Mouse (Mus musculus): Measurements from ENCODE around the gene Tbck. TPM values are rescaled to one million over a fixed set of nuclear protein-coding genes. Genes with fewer than 3 reads are reported as not detected.

Gene Tbck
- polyA plus RNA-seq, 1 experiment from 2014 or later = 8.5 TPM

DNA sequence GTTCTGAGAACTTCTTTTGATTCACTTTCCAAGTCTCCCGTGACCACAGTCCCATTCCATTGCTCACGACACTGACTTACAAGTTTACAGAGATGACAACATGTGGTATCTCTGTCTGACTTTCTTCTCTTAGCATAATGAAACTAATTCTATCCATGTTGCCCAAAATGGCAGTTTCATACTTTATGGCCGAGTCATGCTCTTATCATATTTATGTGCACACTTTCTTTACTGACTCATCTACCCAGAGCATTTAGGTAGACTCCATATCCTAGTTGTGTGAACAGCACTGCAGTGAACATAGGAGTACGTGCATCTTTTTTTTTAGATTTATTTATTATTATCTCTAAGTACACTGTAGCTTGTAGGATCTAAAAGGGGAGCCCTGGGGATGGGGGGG is 103.8 kb downstream of the Tbck start:
- Histone ChIP-seq H3K9me3 (ENCODE audit: control insufficient read depth, low read length) (no peaks in the 10 kb centered on the region), H3K9ac (ENCODE audit: low read length) (no peak overlapping the region), H3K36me3 (ENCODE audit: control insufficient read depth, insufficient read depth, low read length) (0 out of 2 replicates have a peak, but pooled peaks cover 3% of the 10 kb centered on the region), H3K4me2 (replicated peaks; ENCODE audit: low read depth) (no peak overlapping the region), H3K27me3 (ENCODE audit: control insufficient read depth, insufficient read depth, low read length) (no peaks in the 10 kb centered on the region), H3K4me3 (ENCODE audit: low read depth, low read length) (no peak overlapping the region), H3K4me1 (replicated peaks; ENCODE audit: control insufficient read depth, insufficient read depth) (no peaks in the 10 kb centered on the region), H3K27ac (replicated peaks) (no peak overlapping the region)
- no peak for ATAC-seq (ENCODE audit: low FRiP score, low TSS enrichment)
- no peak for TF ChIP-seq EP300 (optimal IDR thresholded peaks at IDR 0.05)
- TF ChIP-seq CTCF (IDR thresholded peaks at IDR 0.05; ENCODE audit: low read depth) = no peak
- no peak for DNase-seq (ENCODE audit: low spot score)
- 91% methylated on average over 4 of the region's 4 CpGs for WGBS

GRCm38 (mm10) chr3:132791140-132791539 is 107.2 kb downstream of the Tbck start:
- TF ChIP-seq CTCF (IDR thresholded peaks at IDR 0.05; ENCODE audit: low read depth) (no peak), EP300 (optimal IDR thresholded peaks at IDR 0.05) (no peak)
- H3K4me1 ChIP-seq (replicated peaks; ENCODE audit: control insufficient read depth, insufficient read depth) = no peaks in the 10 kb centered on the region
- no peak overlapping the region for H3K27ac ChIP-seq (replicated peaks)
- H3K4me2 ChIP-seq (replicated peaks; ENCODE audit: low read depth) = no peak overlapping the region
- no peaks in the 10 kb centered on the region for H3K9me3 ChIP-seq (ENCODE audit: control insufficient read depth, low read length)
- H3K9ac ChIP-seq (ENCODE audit: low read length) = no peak overlapping the region
- H3K36me3 ChIP-seq (ENCODE audit: control insufficient read depth, insufficient read depth, low read length) = 0 out of 2 replicates have a peak, but pooled peaks cover 3% of the 10 kb centered on the region
- ATAC-seq (ENCODE audit: low FRiP score, low TSS enrichment) = no peak
- H3K27me3 ChIP-seq (ENCODE audit: control insufficient read depth, insufficient read depth, low read length) = no peaks in the 10 kb centered on the region
- no peak for DNase-seq (ENCODE audit: low spot score)
- H3K4me3 ChIP-seq (ENCODE audit: low read depth, low read length) = no peak overlapping the region
- WGBS = 70% methylated on average over 4 of the region's 4 CpGs

- Histone ChIP-seq H3K4me1 (replicated peaks; ENCODE audit: control insufficient read depth, insufficient read depth) (no peaks in the 10 kb centered on the region), H3K4me2 (replicated peaks; ENCODE audit: low read depth) (no peak overlapping the region), H3K9ac (ENCODE audit: low read length) (no peak overlapping the region), H3K27me3 (ENCODE audit: control insufficient read depth, insufficient read depth, low read length) (no peaks in the 10 kb centered on the region), H3K9me3 (ENCODE audit: control insufficient read depth, low read length) (no peaks in the 10 kb centered on the region), H3K36me3 (ENCODE audit: control insufficient read depth, insufficient read depth, low read length) (no peaks in the 10 kb centered on the region), H3K27ac (replicated peaks) (no peak overlapping the region), H3K4me3 (ENCODE audit: low read depth, low read length) (no peak overlapping the region)
- ATAC-seq (ENCODE audit: low FRiP score, low TSS enrichment) (no peak), DNase-seq (ENCODE audit: low spot score) (no peak)
- WGBS = 43% methylated on average over 1 of the region's 1 CpGs
- no peak for TF ChIP-seq CTCF (IDR thresholded peaks at IDR 0.05; ENCODE audit: low read depth)
- no peak for TF ChIP-seq EP300 (optimal IDR thresholded peaks at IDR 0.05)
Measured at GRCm38 (mm10) chr3:132800196-132800595, 116.3 kb downstream of the Tbck start.

DNA sequence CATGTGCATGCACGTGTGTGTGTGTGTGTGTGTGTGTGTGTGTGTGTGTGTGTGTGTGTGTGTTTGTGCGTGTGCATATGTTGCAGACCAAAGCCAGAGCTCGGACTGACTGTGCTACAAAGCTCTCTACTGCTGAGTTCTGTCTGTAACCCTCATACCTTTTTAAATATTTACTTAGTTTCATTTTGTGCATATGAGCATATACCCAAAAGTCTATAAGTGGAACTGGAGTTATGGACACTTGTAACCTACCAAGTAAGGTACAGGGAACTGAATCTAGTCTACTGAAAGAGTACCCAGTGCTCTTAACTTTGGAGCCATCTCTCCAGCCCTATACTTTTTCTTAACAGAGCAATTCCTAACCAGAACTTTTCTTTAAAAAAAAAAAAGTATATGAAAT is 118.0 kb downstream of the Tbck start:
- no peak overlapping the region for H3K4me2 ChIP-seq (replicated peaks; ENCODE audit: low read depth)
- H3K9ac ChIP-seq (ENCODE audit: low read length) = no peak overlapping the region
- WGBS = 68% methylated on average over 3 of the region's 3 CpGs
- no peak overlapping the region for H3K4me3 ChIP-seq (ENCODE audit: low read depth, low read length)
- TF ChIP-seq CTCF (IDR thresholded peaks at IDR 0.05; ENCODE audit: low read depth) = no peak
- TF ChIP-seq EP300 (optimal IDR thresholded peaks at IDR 0.05) = no peak
- H3K27me3 ChIP-seq (ENCODE audit: control insufficient read depth, insufficient read depth, low read length) = no peaks in the 10 kb centered on the region
- H3K36me3 ChIP-seq (ENCODE audit: control insufficient read depth, insufficient read depth, low read length) = no peaks in the 10 kb centered on the region
- H3K4me1 ChIP-seq (replicated peaks; ENCODE audit: control insufficient read depth, insufficient read depth) = no peaks in the 10 kb centered on the region
- DNase-seq (ENCODE audit: low spot score) = no peak
- H3K27ac ChIP-seq (replicated peaks) = no peak overlapping the region
- ATAC-seq (ENCODE audit: low FRiP score, low TSS enrichment) = no peak
- no peaks in the 10 kb centered on the region for H3K9me3 ChIP-seq (ENCODE audit: control insufficient read depth, low read length)

- DNase-seq (ENCODE audit: low spot score) = no peak
- Histone ChIP-seq H3K9me3 (ENCODE audit: control insufficient read depth, low read length) (no peaks in the 10 kb centered on the region), H3K4me1 (replicated peaks; ENCODE audit: control insufficient read depth, insufficient read depth) (peaks cover under 1% of the 10 kb centered on the region; the same call in 1 of the 2 replicates), H3K36me3 (ENCODE audit: control insufficient read depth, insufficient read depth, low read length) (no peaks in the 10 kb centered on the region), H3K4me2 (replicated peaks; ENCODE audit: low read depth) (no peak overlapping the region), H3K27me3 (ENCODE audit: control insufficient read depth, insufficient read depth, low read length) (no peaks in the 10 kb centered on the region), H3K9ac (ENCODE audit: low read length) (no peak overlapping the region), H3K27ac (replicated peaks) (no peak overlapping the region), H3K4me3 (ENCODE audit: low read depth, low read length) (no peak overlapping the region)
- no peak for ATAC-seq (ENCODE audit: low FRiP score, low TSS enrichment)
- 69% methylated on average over 2 of the region's 2 CpGs for WGBS
- TF ChIP-seq CTCF (IDR thresholded peaks at IDR 0.05; ENCODE audit: low read depth) (no peak), EP300 (optimal IDR thresholded peaks at IDR 0.05) (no peak)
Measured at GRCm38 (mm10) chr3:132807888-132808579, 124.1 kb downstream of the Tbck start.

- no peak overlapping the region for H3K27ac ChIP-seq (replicated peaks)
- no peak overlapping the region for H3K4me2 ChIP-seq (replicated peaks; ENCODE audit: low read depth)
- WGBS = 84% methylated on average over 3 of the region's 3 CpGs
- no peaks in the 10 kb centered on the region for H3K9me3 ChIP-seq (ENCODE audit: control insufficient read depth, low read length)
- H3K4me3 ChIP-seq (ENCODE audit: low read depth, low read length) = no peak overlapping the region
- TF ChIP-seq CTCF (IDR thresholded peaks at IDR 0.05; ENCODE audit: low read depth) (no peak), EP300 (optimal IDR thresholded peaks at IDR 0.05) (no peak)
- H3K36me3 ChIP-seq (ENCODE audit: control insufficient read depth, insufficient read depth, low read length) = no peaks in the 10 kb centered on the region
- peaks cover 3% of the 10 kb centered on the region; the same call in 1 of the 2 replicates for H3K4me1 ChIP-seq (replicated peaks; ENCODE audit: control insufficient read depth, insufficient read depth)
- H3K27me3 ChIP-seq (ENCODE audit: control insufficient read depth, insufficient read depth, low read length) = no peaks in the 10 kb centered on the region
- DNase-seq (ENCODE audit: low spot score) (no peak), ATAC-seq (ENCODE audit: low FRiP score, low TSS enrichment) (no peak)
- H3K9ac ChIP-seq (ENCODE audit: low read length) = no peak overlapping the region
Measured at GRCm38 (mm10) chr3:132808951-132809350, 125.0 kb downstream of the Tbck start.
